Mouse (Mus musculus) heart, embryonic 14.5 days (tissue): ENCODE data around the gene Nisch. TPM values are rescaled to one million over a fixed set of nuclear protein-coding genes. Genes with fewer than 3 reads are reported as not detected.

Experiments
- polyA plus RNA-seq: library from polyadenylated mRNA; unstranded; fragments of >200 nt; fragmentation: Nextera tagmentation; extraction: Ambion mirVana; gene quantifications from 2 replicates; pipeline ENCODE4 v1.2.1, GENCODE M21; 2014

Nisch gene
- polyA plus RNA-seq, 1 experiment from 2014 or later: 308 TPM

Other genes with a start within 250 kb of the Nisch start
- gene Glt8d1, start 215.5 kb downstream of the Nisch start, polyA plus RNA-seq: 48.1 and 60.3 TPM in 2 replicates
- gene Spcs1, start 215.3 kb downstream of the Nisch start, polyA plus RNA-seq: 382 and 395 TPM in 2 replicates
- gene Pbrm1, start 197.8 kb downstream of the Nisch start, polyA plus RNA-seq: 75.1 and 89.0 TPM in 2 replicates
- 49.3 and 51.4 TPM in 2 replicates for gene Gnl3, start 197.8 kb downstream of the Nisch start, polyA plus RNA-seq
- gene Smim4, start 88.0 kb downstream of the Nisch start, polyA plus RNA-seq: 98.2 and 107 TPM in 2 replicates
- gene Nt5dc2, start 85.9 kb downstream of the Nisch start, polyA plus RNA-seq: 329 and 341 TPM in 2 replicates
- 56.0 and 66.8 TPM in 2 replicates for gene Stab1, start 48.3 kb downstream of the Nisch start, polyA plus RNA-seq
- 5,119 and 5,195 TPM in 2 replicates for gene Tnnc1, start 8.6 kb downstream of the Nisch start, polyA plus RNA-seq
- gene Sema3g, start 914 bp upstream of the Nisch start, polyA plus RNA-seq: 0.23 and 0.26 TPM in 2 replicates
- gene Phf7, start 34.4 kb upstream of the Nisch start, polyA plus RNA-seq: 9.4 and 9.6 TPM in 2 replicates
- 47.6 TPM in 2 replicates for gene Bap1, start 34.5 kb upstream of the Nisch start, polyA plus RNA-seq
- gene Dnah1, start 107.0 kb upstream of the Nisch start, polyA plus RNA-seq: 0.86 and 0.93 TPM in 2 replicates
- gene Capn7, start 119.7 kb upstream of the Nisch start, polyA plus RNA-seq: 44.9 and 45.9 TPM in 2 replicates
- 13.0 and 13.5 TPM in 2 replicates for gene Sh3bp5, start 219.1 kb upstream of the Nisch start, polyA plus RNA-seq